8 mouse cellular contexts compared by ENCODE assay signal in the genomic region with DNA sequence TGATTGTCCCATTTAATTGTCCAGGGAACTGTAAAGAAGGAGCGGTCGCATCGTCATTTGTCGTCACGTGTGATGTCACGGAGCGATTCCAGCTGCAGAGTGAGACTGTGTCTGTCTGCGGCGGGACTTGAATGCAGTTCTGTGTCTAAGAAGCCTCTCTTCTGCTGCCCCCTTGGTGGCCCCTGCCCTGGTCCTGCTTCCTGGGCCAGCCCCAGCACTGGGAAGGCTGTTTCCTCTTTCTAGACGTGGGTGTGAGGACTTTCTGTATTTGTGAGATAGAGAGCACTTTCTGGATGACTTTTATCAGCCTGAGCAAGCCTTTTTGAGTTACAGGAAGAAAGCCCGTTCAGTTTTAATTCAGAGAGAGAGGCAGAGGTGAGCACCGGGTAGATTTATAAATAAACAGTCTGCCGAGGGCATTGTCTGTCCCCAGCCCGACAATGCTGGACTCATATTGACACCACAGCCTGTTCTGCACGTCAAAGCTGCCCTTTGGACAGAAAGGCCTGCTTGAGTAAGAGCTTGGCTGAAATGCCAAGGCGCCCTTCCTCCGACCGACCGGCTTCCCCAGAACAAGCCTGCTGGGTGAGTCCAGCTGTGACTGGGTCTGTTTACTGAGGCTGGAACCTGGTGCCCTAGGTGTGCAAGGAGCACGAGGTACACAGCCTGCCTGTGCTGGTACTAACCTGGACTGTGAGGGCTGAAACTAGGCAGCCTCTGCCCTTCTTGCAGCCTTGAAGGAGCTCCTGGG. TPM values are rescaled to one million over a fixed set of nuclear protein-coding genes. Genes with fewer than 3 reads are reported as not detected.
DNase-seq lines count a peak whose midpoint lies in the region; ATAC-seq lines count a peak whose summit lies in the region.

No protein-coding gene starts in this region.

- H3K27ac ChIP-seq in embryonic facial prominence, embryonic 12.5 days: 0 out of 2 replicates have a peak overlapping the region, but pooled peaks have one; percentile 54
- peak overlapping the region; percentile 67 for H3K27ac ChIP-seq in midbrain, embryonic 10.5 days (replicated peaks)

- intact Hi-C loops in left cerebral cortex, postnatal 14 days (cut with DNase I): no loop called here
- intact Hi-C loops in left cerebral cortex, postnatal 25 days (cut with DNase I): no loop called here
- intact Hi-C loops in heart, postnatal 25 days (cut with DNase I): no loop called here

- WGBS in embryonic facial prominence, embryonic 12.5 days: 59% methylated on average over 20 of the region's 20 CpGs
- 10% methylated on average over 20 of the region's 20 CpGs for WGBS in large intestine, adult 2 months
- WGBS in midbrain, embryonic 10.5 days: 77% methylated on average over 20 of the region's 20 CpGs

- 0 out of 2 replicates have a peak overlapping the region, but pooled peaks have one; percentile 0 for H3K4me2 ChIP-seq in embryonic facial prominence, embryonic 12.5 days (replicated peaks)

- no peaks in the 10 kb centered on the region for H3K9me3 ChIP-seq in embryonic facial prominence, embryonic 12.5 days
- H3K9me3 ChIP-seq in midbrain, embryonic 10.5 days (replicated peaks): no peaks in the 10 kb centered on the region

- no peaks in the 10 kb centered on the region for H3K27me3 ChIP-seq in embryonic facial prominence, embryonic 12.5 days
- no peaks in the 10 kb centered on the region for H3K27me3 ChIP-seq in midbrain, embryonic 10.5 days (ENCODE audit: low read depth, poor library complexity, severe bottlenecking)

- 0 out of 2 replicates have a peak overlapping the region, but pooled peaks have one; percentile 10 for H3K9ac ChIP-seq in embryonic facial prominence, embryonic 12.5 days

- peaks cover 85% of the 10 kb centered on the region for H3K4me1 ChIP-seq in embryonic facial prominence, embryonic 12.5 days
- H3K4me1 ChIP-seq in midbrain, embryonic 10.5 days: peaks cover 100% of the 10 kb centered on the region

- H3K4me3 ChIP-seq in embryonic facial prominence, embryonic 12.5 days: no peak overlapping the region
- H3K4me3 ChIP-seq in midbrain, embryonic 10.5 days: no peak overlapping the region

- 0 out of 2 replicates have a peak, but pooled peaks cover 1% of the 10 kb centered on the region for H3K36me3 ChIP-seq in embryonic facial prominence, embryonic 12.5 days
- peaks cover 35% of the 10 kb centered on the region for H3K36me3 ChIP-seq in midbrain, embryonic 10.5 days

- no peak for ATAC-seq in embryonic facial prominence, embryonic 12.5 days (ENCODE audit: insufficient number of reproducible peaks, insufficient read depth, low FRiP score, low TSS enrichment)

- peak; percentile 31 to 35 for DNase-seq in left cerebral cortex, postnatal 14 days (ENCODE audit: low spot score in 2 of 2)
- no peak for DNase-seq in left cerebral cortex, postnatal 25 days (ENCODE audit: low spot score in 2 of 2)
- DNase-seq in heart, postnatal 25 days (ENCODE audit: low spot score): peak; percentile 57
- peak; percentile 66 for DNase-seq in large intestine, adult 2 months (ENCODE audit: low read depth, low spot score)
- no peak for DNase-seq in midbrain, embryonic 10.5 days (ENCODE audit: low spot score)
- peak; percentile 78 to 90 for DNase-seq in urinary bladder, postnatal 36 days (ENCODE audit: low spot score in 2 of 2)
- no peak for DNase-seq in embryo, embryonic 9.5 days (ENCODE audit: extremely low spot score)

RNA-seq across cellular contexts. Expression of a gene that starts 22.1 kb away (rescaled TPM):
- total RNA-seq in left cerebral cortex, postnatal 14 days (2021): 10 to 100 TPM; 86.2 to 98.9 TPM
- total RNA-seq in left cerebral cortex, postnatal 25 days (2021): 10 to 100 TPM; 85.1 to 95.2 TPM
- 43.8 and 46.3 TPM in 2 replicates for polyA plus RNA-seq in embryonic facial prominence, embryonic 12.5 days (2016; fragmentation: Nextera tagmentation; extraction: Ambion mirVana)
- total RNA-seq in heart, postnatal 25 days (2021): 10 to 100 TPM; 40.2 to 49.9 TPM
- polyA plus RNA-seq in large intestine, adult 2 months (2012; rRNA removed): 25.6 and 38.7 TPM in 2 replicates
- 42.2 and 55.8 TPM in 2 replicates for polyA plus RNA-seq in midbrain, embryonic 10.5 days (2016; fragmentation: Nextera tagmentation; extraction: Ambion mirVana)

Comparison
In these comparisons a context has a peak if more than half of its experiments do, and no peak if none do; other contexts are left out.
1. DNase-seq: peak in left cerebral cortex, postnatal 14 days (2 of 2), heart, postnatal 25 days (single experiment), large intestine, adult 2 months (single experiment) and urinary bladder, postnatal 36 days (2 of 2); none in left cerebral cortex, postnatal 25 days (0 of 2), midbrain, embryonic 10.5 days (single experiment) and embryo, embryonic 9.5 days (single experiment).